Mouse (Mus musculus) adrenal gland, adult (tissue): ENCODE data around the gene Tmem131.
"Not testable (repeated sequence)": the region's sequence is repeated elsewhere in the genome, so short reads cannot be mapped to it uniquely, and the experiment has no call there.

ENCODE experiments used
- DNase-seq, 2 experiments: peaks; one replicate each; pipeline ENCODE4 v3.0.0; 2022 to 2023; ENCODE audit warnings: low spot score in 1 of 2; ENCODE audit not compliant: inconsistent age in 2 of 2

Tmem131 gene

GRCm38 (mm10) chr1:36840959-36841358 lies 102.5 kb downstream of the Tmem131 start:
- DNase-seq = no peak

- DNase-seq = no peak
Observed at GRCm38 (mm10) chr1:36839858-36840257, 103.6 kb downstream of the Tmem131 start.

GRCm38 (mm10) chr1:36836274-36836954 lies 107.1 kb downstream of the Tmem131 start:
- no peak for DNase-seq

DNA sequence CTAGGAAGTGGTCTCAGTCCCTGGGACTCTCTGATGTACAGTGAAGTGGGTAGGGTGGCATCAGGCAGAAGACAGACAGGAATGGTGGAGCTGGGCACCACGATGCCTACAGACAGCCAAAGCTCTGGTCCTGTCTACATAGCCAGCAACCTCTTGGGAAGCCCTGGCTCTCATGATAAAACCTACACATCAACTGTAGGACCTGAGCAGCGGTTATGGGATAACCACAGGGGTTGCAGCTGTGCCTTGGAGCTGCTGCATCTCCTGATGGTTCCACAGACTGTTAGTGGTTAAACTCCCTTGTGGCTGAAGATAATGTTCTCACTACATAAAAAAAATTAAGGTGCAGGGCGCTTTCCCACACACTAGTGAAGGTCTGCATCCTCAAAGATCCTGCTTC lies 107.9 kb downstream of the Tmem131 start:
- no peak for DNase-seq

GRCm38 (mm10) chr1:36834090-36834489 lies 109.4 kb downstream of the Tmem131 start:
- DNase-seq = no peak

- DNase-seq = no peak
Observed at GRCm38 (mm10) chr1:36830913-36831866, 112.3 kb downstream of the Tmem131 start.

DNA sequence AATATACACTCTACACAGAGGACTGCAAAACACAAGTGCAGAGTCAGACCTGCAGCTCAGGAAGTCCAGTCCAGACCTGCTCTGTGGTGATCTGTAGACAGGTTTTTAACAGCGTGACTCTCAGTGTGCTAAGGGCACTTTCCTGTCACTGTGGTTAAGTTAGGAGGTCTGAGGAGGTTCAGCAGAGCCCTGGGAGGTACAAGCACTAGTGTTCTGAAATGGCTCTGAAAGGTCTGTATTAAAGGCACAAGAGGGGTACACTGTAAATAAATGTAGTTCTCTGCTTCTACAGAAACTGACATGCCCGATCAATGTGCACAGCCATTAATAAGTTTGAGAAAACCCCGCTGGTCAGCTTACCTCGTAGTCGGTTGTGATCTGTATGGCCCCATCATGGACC lies 119.1 kb downstream of the Tmem131 start:
- DNase-seq = no peak

DNA sequence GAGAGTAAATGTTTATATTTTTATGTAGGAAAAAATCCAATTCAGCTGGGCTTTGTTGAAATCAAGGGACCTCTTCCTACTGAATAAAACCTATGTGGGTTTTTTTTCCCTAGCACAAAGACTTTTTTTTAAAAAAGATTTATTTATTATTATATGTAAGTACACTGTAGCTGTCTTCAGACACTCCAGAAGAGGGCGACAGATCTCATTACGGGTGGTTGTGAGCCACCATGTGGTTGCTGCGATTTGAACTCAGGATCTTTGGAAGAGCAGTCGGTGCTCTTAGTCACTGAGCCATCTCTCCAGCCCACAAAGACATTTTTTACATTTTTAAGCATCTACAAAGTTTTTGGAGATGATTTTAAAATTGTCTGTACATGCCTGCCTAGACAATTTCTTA lies 121.5 kb downstream of the Tmem131 start:
- not testable (repeated sequence) for DNase-seq

DNA sequence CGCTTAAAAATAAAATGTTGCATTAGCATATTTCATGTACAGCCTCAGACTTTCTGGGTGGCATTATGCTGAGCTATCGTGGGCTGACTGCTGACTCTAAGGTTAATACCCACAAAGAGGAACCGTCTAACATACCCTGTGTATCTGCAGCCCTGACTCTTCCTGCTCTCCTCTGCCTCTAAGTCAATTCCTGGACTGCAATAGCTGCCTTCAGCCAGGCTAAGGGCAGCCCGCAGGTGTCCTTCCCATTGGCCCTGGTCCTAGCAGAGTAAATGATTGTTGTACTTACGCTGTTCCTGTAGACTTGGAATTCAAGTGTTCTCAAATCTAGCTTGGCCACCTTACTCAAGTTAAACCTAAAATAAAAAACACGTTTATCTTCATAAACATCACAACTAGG lies 128.3 kb downstream of the Tmem131 start:
- DNase-seq = no peak

GRCm38 (mm10) chr1:36814271-36814903 lies 129.1 kb downstream of the Tmem131 start:
- peak in 1 of 2 experiments; percentile 44 for DNase-seq

GRCm38 (mm10) chr1:36813415-36813814 lies 130.1 kb downstream of the Tmem131 start:
- no peak for DNase-seq

GRCm38 (mm10) chr1:36811806-36812205 lies 131.7 kb downstream of the Tmem131 start:
- DNase-seq = no peak

GRCm38 (mm10) chr1:36807782-36808565 lies 135.5 kb downstream of the Tmem131 start:
- no peak for DNase-seq

DNA sequence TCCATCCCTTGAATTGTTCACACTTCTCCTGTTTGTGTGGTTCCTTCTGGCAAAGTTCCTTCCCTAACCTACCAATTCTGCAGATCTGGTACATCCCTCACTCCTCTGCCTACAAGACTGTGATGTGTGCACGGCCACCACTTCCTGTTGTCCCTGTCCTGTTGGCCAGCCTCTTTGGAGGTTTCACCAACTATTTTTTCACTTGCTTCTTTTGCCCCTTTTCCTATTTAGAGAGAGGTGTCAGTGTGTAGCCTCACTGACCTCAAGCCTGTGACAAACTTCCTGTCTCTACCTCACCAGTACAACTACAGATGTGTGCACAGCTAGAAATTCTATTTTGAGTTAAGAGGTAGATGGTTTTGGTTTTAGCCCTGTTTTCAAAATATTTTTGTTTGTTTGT lies 136.4 kb downstream of the Tmem131 start:
- DNase-seq = no peak

DNA sequence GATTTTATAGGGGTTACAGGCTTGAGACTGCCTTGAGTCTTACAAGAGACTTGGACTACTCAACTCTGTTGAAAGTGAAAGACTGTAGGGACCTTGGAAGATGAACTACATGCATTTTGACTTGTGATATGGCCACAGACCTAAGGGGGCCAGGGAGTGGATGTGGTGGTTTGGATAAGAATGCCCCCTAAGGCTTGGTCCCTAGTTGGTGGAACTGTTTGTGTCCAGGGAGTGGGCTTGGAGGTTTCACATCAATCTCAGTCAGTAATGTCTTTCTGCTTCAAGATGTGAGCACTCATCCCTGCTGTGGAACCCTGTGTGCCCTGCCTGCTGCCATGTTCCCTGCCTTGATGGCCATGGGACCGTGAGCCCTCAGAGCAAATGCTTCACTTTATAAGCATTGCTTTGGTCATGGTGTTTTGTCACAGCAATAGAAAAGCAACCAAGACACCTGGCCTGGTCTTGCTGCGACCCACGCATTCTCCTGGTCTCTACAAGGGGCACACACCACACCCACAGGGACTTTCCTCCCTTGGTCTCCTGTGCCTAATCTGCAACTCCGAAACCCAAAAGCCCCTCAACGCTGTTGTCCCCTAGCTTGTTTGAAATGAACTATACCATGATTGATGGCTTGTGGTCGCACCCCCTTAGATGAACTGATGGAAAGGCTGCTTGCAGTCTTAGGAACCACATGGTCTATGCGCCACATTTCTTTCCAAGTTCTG lies 137.1 kb downstream of the Tmem131 start:
- no peak for DNase-seq

DNA sequence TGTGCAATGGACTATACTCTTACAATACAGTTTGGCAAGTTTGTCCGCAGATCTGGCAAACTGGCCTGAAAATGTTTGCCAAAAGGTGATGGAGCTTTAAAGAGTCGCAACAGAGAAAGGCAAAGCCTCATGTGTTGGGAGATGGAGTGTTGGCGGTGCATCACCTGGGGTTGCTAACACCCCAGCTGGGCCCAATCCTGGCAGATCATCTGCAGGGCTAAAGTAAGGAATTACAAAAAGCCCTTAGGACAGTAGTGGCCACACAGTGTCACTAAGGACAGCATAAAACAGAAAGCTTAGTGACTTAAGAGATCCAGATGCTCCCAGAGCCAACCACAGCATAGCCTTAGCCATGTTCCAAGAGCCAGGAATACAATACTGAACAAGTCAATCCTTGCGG lies 138.6 kb downstream of the Tmem131 start:
- DNase-seq = no peak

DNA sequence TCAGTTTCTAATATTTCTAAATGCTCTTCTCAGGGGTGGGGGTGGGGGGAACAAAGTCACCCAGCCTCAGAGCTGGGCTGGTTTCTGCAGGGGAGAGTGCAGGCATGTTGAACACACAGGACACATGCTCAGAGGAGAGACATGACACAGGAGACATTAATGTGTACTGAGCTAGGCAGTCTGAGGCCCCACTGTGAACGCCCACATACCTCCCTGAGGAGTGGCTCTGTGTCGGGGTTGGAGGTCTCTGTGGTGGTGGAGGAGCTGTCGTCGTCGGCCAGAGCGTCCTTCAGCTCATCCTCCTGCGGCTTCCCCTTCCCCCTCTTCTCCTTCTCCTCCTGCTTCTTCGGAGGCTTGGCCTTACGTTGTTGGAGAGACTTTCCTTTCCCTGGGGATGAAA lies 139.2 kb downstream of the Tmem131 start:
- DNase-seq = no peak

DNA sequence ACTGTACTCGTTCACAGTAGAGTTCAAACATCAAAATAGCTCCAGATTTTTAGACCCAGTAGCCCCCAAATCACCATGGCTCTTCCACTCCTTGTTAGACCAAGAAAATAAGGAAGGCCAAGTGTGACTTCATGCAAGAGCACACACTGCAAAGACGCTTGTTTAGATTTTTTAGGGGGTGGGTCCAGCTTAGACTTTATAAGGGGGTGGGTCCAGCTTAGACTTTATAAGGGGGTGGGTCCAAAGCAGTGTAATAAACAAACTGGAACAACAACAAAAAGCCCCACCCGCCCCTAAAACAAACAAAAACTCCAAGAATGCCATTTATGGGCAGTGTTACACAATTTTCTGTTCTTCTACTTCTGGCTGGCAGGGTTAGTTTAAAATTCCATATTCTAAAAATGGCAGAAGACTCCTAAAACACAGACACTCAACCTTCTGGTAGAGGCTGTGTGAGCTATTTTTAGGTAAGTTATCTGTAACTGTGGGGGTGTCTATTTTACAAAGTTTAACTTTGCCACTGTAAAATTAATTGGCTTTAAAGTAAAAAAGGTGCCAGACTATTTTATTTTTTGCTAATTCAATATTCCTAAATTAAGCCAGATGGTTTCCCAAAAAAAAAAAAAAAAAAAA lies 143.0 kb downstream of the Tmem131 start:
- DNase-seq = no peak

DNA sequence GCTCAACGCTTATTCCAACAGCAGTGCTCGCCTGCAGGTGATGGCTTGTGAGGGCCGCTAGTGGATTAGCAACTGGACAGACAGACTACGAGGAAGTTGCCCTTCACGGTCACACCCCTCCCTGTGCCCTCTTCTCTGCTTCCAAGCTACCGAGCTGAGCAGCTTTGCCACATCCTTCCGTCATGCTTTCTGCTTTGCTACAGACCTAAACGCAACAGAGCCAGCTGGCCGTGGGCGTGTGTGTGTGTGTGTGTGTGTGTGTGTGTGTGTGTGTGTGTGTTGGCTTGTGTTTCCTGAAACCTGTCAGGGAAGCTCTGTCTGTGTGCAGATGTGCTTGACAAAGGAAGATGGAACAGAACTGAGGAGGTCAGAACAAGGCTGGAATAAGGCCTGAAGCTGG lies 146.0 kb downstream of the Tmem131 start:
- no peak for DNase-seq

DNA sequence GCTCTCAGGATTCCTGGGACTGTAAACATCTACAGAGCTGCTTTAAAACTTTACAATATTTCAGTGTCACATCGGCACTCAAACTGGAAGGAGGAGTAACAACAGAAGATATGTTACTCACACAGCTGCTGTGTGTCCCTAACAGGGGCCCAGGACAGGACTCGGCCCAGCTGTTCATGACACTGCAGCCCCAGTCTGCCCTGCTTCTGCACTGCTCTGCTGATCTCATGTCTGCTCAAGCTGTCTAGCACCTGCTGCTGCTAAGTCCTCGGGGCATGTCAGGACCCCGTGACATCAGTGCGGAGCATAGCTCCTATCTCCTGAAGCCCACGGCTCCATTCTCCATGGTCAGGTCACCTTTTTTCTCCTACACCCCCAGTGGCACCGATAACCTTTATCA lies 146.8 kb downstream of the Tmem131 start:
- DNase-seq = no peak
